Mouse (Mus musculus): ENCODE measurements around the gene Insm1.

Gene Insm1

GRCm38 (mm10) chr2:146262966-146263365 lies 41.2 kb downstream of the Insm1 start:
- no peak for DNase-seq (ENCODE audit: low read depth, low spot score)

- no peak for DNase-seq (ENCODE audit: low read depth, low spot score)
Observed at GRCm38 (mm10) chr2:146265045-146265444, 43.3 kb downstream of the Insm1 start.

- DNase-seq (ENCODE audit: low read depth, low spot score) = no peak
Observed at GRCm38 (mm10) chr2:146266539-146266938, 44.8 kb downstream of the Insm1 start.
